Mouse (Mus musculus): Measurements from ENCODE around the gene Pkn3.
"Not testable (repeated sequence)": the region's sequence is repeated elsewhere in the genome, so short reads cannot be mapped to it uniquely, and the experiment has no call there.

Pkn3 gene

GRCm38 (mm10) chr2:30077502-30078348 is at the start of gene Pkn3:
Pkn3 (plus strand) TSS chr2:30077684.
- peak; percentile 84 to 88 for DNase-seq (ENCODE audit: low spot score in 2 of 2)

- no peak for DNase-seq (ENCODE audit: low spot score in 2 of 2)
These were observed 45.1 kb upstream of the Pkn3 start for GRCm38 (mm10) chr2:30032244-30032846.

GRCm38 (mm10) chr2:30032957-30033356 is 44.5 kb upstream of the Pkn3 start:
- no peak for DNase-seq (ENCODE audit: low spot score in 2 of 2)

- no peak for DNase-seq (ENCODE audit: low spot score in 2 of 2)
These were observed 39.7 kb upstream of the Pkn3 start for GRCm38 (mm10) chr2:30037762-30038161.

GRCm38 (mm10) chr2:30038370-30038769 is 39.1 kb upstream of the Pkn3 start:
- DNase-seq (ENCODE audit: low spot score in 2 of 2): no peak

GRCm38 (mm10) chr2:30039687-30040086 is 37.8 kb upstream of the Pkn3 start:
- no peak for DNase-seq (ENCODE audit: low spot score in 2 of 2)

- peak; percentile 65 to 82 for DNase-seq (ENCODE audit: low spot score in 2 of 2)
These were observed 35.0 kb upstream of the Pkn3 start for GRCm38 (mm10) chr2:30042445-30042844.

GRCm38 (mm10) chr2:30044550-30044949 is 32.9 kb upstream of the Pkn3 start:
- DNase-seq (ENCODE audit: low spot score in 2 of 2): no peak

GRCm38 (mm10) chr2:30047127-30047526 is 30.4 kb upstream of the Pkn3 start:
- DNase-seq (ENCODE audit: low spot score in 2 of 2): no peak

GRCm38 (mm10) chr2:30048101-30048501 is 29.4 kb upstream of the Pkn3 start:
- no peak for DNase-seq (ENCODE audit: low spot score in 2 of 2)

GRCm38 (mm10) chr2:30048699-30049388 is 28.6 kb upstream of the Pkn3 start, which contains the start of gene Wdr34:
Wdr34 (minus strand) TSS chr2:30048881.
- peak; percentile 97 to 99 for DNase-seq (ENCODE audit: low spot score in 2 of 2)

- DNase-seq (ENCODE audit: low spot score in 2 of 2): no peak
These were observed 27.7 kb upstream of the Pkn3 start for GRCm38 (mm10) chr2:30049831-30050230.

- DNase-seq (ENCODE audit: low spot score in 2 of 2): no peak
These were observed 25.3 kb upstream of the Pkn3 start for GRCm38 (mm10) chr2:30051992-30052761.

- not testable (repeated sequence) for DNase-seq (ENCODE audit: low spot score in 2 of 2)
These were observed 22.2 kb upstream of the Pkn3 start for GRCm38 (mm10) chr2:30055310-30055709.

- DNase-seq (ENCODE audit: low spot score in 2 of 2): no peak
These were observed 20.7 kb upstream of the Pkn3 start for GRCm38 (mm10) chr2:30056736-30057135.

- no peak for DNase-seq (ENCODE audit: low spot score in 2 of 2)
These were observed 20.1 kb upstream of the Pkn3 start, which contains the start of gene Set for GRCm38 (mm10) chr2:30057223-30057904. Set (plus strand) TSS chr2:30057378.

- no peak for DNase-seq (ENCODE audit: low spot score in 2 of 2)
These were observed 19.1 kb upstream of the Pkn3 start for GRCm38 (mm10) chr2:30058418-30058817.

GRCm38 (mm10) chr2:30061215-30062166 is 16.0 kb upstream of the Pkn3 start:
- peak in 1 of 2 experiments; percentile 44 for DNase-seq (ENCODE audit: low spot score in 2 of 2)

GRCm38 (mm10) chr2:30062249-30063093 is 15.0 kb upstream of the Pkn3 start:
- peak in 1 of 2 experiments; percentile 56 for DNase-seq (ENCODE audit: low spot score in 2 of 2)

Measured in urinary bladder, postnatal 4 days (tissue).